Comparison of ENCODE assay signal across 41 mouse cellular contexts in the genomic region with DNA sequence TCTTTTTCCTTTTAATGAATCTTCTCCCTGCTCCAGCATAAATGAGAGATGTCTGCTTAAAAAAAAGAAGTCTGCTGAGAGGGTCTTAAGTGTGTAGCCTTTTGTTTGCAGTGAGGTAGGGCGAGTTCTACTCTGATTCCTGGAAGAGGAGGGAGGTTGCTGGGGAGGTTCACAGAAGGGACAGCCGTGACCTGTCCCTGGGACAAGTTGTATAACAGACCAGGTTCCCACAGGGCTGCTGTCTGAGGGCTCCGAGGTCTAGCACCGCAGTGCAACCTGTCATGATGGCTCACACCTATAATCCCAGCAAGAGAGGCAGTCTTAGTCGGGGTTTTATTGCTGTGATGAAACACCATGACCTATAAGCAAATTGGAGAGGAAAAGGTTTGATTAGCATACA. TPM values are rescaled to one million over a fixed set of nuclear protein-coding genes. Genes with fewer than 3 reads are reported as not detected.
DNase-seq lines count a peak whose midpoint lies in the region; ATAC-seq and TF ChIP-seq lines count a peak whose summit lies in the region.
"Had no signal": no experiment of that assay in that cellular context is flagged by ENCODE, and none has a peak within 500 bp of the region (broad histone marks: within the 10 kb centered on the region; RNA-seq: fewer than 3 reads in every experiment).

No protein-coding gene starts in this region.

- H3K4me2 ChIP-seq in forebrain, postnatal 0 days (ENCODE audit: low read depth), result no peak overlapping the region
- H3K4me2 ChIP-seq in midbrain, embryonic 12.5 days (replicated peaks), result no peak overlapping the region
- H3K4me2 ChIP-seq in midbrain, postnatal 0 days (ENCODE audit: low read depth, low read length, poor library complexity, severe bottlenecking), result no peak overlapping the region
- H3K4me2 ChIP-seq in forebrain, embryonic 11.5 days (ENCODE audit: low read depth, low read length, severe bottlenecking), result peak overlapping the region; percentile 26; the same call in 1 of the 2 replicates
- H3K4me2 ChIP-seq in forebrain, embryonic 16.5 days (ENCODE audit: low read length), result no peak overlapping the region
- H3K4me2 ChIP-seq: embryonic facial prominence, embryonic 15.5 days; heart, embryonic 15.5 days; hindbrain, embryonic 12.5 days; kidney, embryonic 15.5 days; limb, embryonic 15.5 days; liver, embryonic 13.5 days; stomach, embryonic 15.5 days had no signal

- no peak overlapping the region for H3K9ac ChIP-seq in forebrain, postnatal 0 days
- no peak overlapping the region for H3K9ac ChIP-seq in midbrain, embryonic 12.5 days (replicated peaks)
- no peak overlapping the region for H3K9ac ChIP-seq in midbrain, postnatal 0 days (replicated peaks; ENCODE audit: low read length, poor library complexity, severe bottlenecking)
- H3K9ac ChIP-seq in forebrain, embryonic 11.5 days (ENCODE audit: low read length), result no peak overlapping the region
- no peak overlapping the region for H3K9ac ChIP-seq in forebrain, embryonic 16.5 days (replicated peaks; ENCODE audit: low read depth, low read length)
- H3K9ac ChIP-seq: embryonic facial prominence, embryonic 15.5 days; heart, embryonic 15.5 days; hindbrain, embryonic 12.5 days; kidney, embryonic 15.5 days; limb, embryonic 15.5 days; liver, embryonic 13.5 days; stomach, embryonic 15.5 days had no signal

- peaks cover 67% of the 10 kb centered on the region for H3K27me3 ChIP-seq in forebrain, embryonic 10.5 days (ENCODE audit: poor library complexity, severe bottlenecking)
- H3K27me3 ChIP-seq in forebrain, postnatal 0 days (ENCODE audit: insufficient read depth, low read length), result no peaks in the 10 kb centered on the region; the same call in 1 of the 2 replicates
- peaks cover 50% of the 10 kb centered on the region for H3K27me3 ChIP-seq in midbrain, embryonic 12.5 days
- 0 out of 2 replicates have a peak, but pooled peaks cover 4% of the 10 kb centered on the region for H3K27me3 ChIP-seq in midbrain, postnatal 0 days (ENCODE audit: insufficient read depth, low read length)
- H3K27me3 ChIP-seq in forebrain, embryonic 11.5 days (ENCODE audit: control insufficient read depth, insufficient read depth, low read length), result no peaks in the 10 kb centered on the region
- no peaks in the 10 kb centered on the region for H3K27me3 ChIP-seq in forebrain, embryonic 16.5 days (replicated peaks; ENCODE audit: control insufficient read depth, insufficient read depth, low read length)

- H3K36me3 ChIP-seq in forebrain, embryonic 10.5 days (replicated peaks), result no peaks in the 10 kb centered on the region; the same call in 1 of the 2 replicates
- no peaks in the 10 kb centered on the region for H3K36me3 ChIP-seq in forebrain, postnatal 0 days (ENCODE audit: insufficient read depth)
- no peaks in the 10 kb centered on the region for H3K36me3 ChIP-seq in midbrain, embryonic 12.5 days
- H3K36me3 ChIP-seq in midbrain, postnatal 0 days (ENCODE audit: insufficient read depth, low read length), result no peaks in the 10 kb centered on the region
- H3K36me3 ChIP-seq in forebrain, embryonic 11.5 days (ENCODE audit: control insufficient read depth, insufficient read depth, low read length), result no peaks in the 10 kb centered on the region
- H3K36me3 ChIP-seq in forebrain, embryonic 16.5 days (ENCODE audit: control insufficient read depth, insufficient read depth), result no peaks in the 10 kb centered on the region
- H3K36me3 ChIP-seq: embryonic facial prominence, embryonic 15.5 days; heart, embryonic 10.5 days; heart, embryonic 15.5 days; hindbrain, embryonic 12.5 days; kidney, embryonic 15.5 days; limb, embryonic 15.5 days; liver, embryonic 13.5 days; stomach, embryonic 15.5 days had no signal

- ATAC-seq in forebrain, postnatal 0 days, result no peak
- ATAC-seq in midbrain, embryonic 12.5 days (ENCODE audit: low FRiP score, low read depth), result no peak
- ATAC-seq in midbrain, postnatal 0 days (ENCODE audit: low FRiP score), result no peak
- ATAC-seq in forebrain, embryonic 11.5 days (replicated peaks; ENCODE audit: low FRiP score), result peak; percentile 18; the same call in 1 of the 2 replicates
- peak; percentile 16; the same call in 1 of the 2 replicates for ATAC-seq in forebrain, embryonic 16.5 days
- ATAC-seq: inflammation-experienced regulatory T-cells, adult 6 months; lung, postnatal 0 days; Patski had no signal

- WGBS in forebrain, embryonic 10.5 days, result 21% methylated on average over 5 of the region's 5 CpGs
- 16% methylated on average over 5 of the region's 5 CpGs for WGBS in forebrain, postnatal 0 days
- 45% methylated on average over 5 of the region's 5 CpGs for WGBS in midbrain, embryonic 12.5 days
- 40% methylated on average over 5 of the region's 5 CpGs for WGBS in midbrain, postnatal 0 days
- WGBS in forebrain, embryonic 11.5 days, result 15% methylated on average over 5 of the region's 5 CpGs
- WGBS in forebrain, embryonic 16.5 days, result 16% methylated on average over 5 of the region's 5 CpGs

- H3K4me3 ChIP-seq in forebrain, embryonic 10.5 days, result peak overlapping the region; percentile 5; the same call in 1 of the 2 replicates
- no peak overlapping the region for H3K4me3 ChIP-seq in forebrain, postnatal 0 days (ENCODE audit: low read depth, low read length)
- H3K4me3 ChIP-seq in midbrain, embryonic 12.5 days, result no peak overlapping the region
- no peak overlapping the region for H3K4me3 ChIP-seq in midbrain, postnatal 0 days (ENCODE audit: low read depth, low read length)
- H3K4me3 ChIP-seq in forebrain, embryonic 11.5 days (ENCODE audit: low read depth, low read length), result no peak overlapping the region
- no peak overlapping the region for H3K4me3 ChIP-seq in forebrain, embryonic 16.5 days (replicated peaks; ENCODE audit: low read length)
- H3K4me3 ChIP-seq: embryonic facial prominence, embryonic 15.5 days; heart, embryonic 10.5 days; heart, embryonic 15.5 days; hindbrain, embryonic 12.5 days; kidney, embryonic 15.5 days; left cerebral cortex, adult 2 months; limb, embryonic 15.5 days; liver, embryonic 13.5 days; megakaryocyte, embryonic 14.5 days; stomach, embryonic 15.5 days had no signal

- H3K9me3 ChIP-seq in forebrain, embryonic 10.5 days, result peaks cover 10% of the 10 kb centered on the region; the same call in 1 of the 2 replicates
- H3K9me3 ChIP-seq in forebrain, postnatal 0 days (ENCODE audit: low read length), result no peaks in the 10 kb centered on the region
- no peaks in the 10 kb centered on the region for H3K9me3 ChIP-seq in midbrain, embryonic 12.5 days
- H3K9me3 ChIP-seq in midbrain, postnatal 0 days (ENCODE audit: low read length), result no peaks in the 10 kb centered on the region
- peaks cover 4% of the 10 kb centered on the region; the same call in 1 of the 2 replicates for H3K9me3 ChIP-seq in forebrain, embryonic 11.5 days (ENCODE audit: control insufficient read depth, low read length)
- no peaks in the 10 kb centered on the region for H3K9me3 ChIP-seq in forebrain, embryonic 16.5 days (ENCODE audit: control insufficient read depth, low read length)
- H3K9me3 ChIP-seq: heart, embryonic 10.5 days; heart, embryonic 15.5 days; hindbrain, embryonic 12.5 days; limb, embryonic 15.5 days; liver, embryonic 13.5 days; megakaryocyte, embryonic 14.5 days; stomach, embryonic 15.5 days had no signal

- no peak for TF ChIP-seq CTCF in forebrain, postnatal 0 days (IDR thresholded peaks at IDR 0.05; ENCODE audit: low read depth)
- TF ChIP-seq CTCF in midbrain, postnatal 0 days (IDR thresholded peaks at IDR 0.05), result no peak

- H3K27ac ChIP-seq in forebrain, embryonic 10.5 days, result peak overlapping the region; percentile 85
- H3K27ac ChIP-seq in forebrain, postnatal 0 days (ENCODE audit: low read depth, low read length), result no peak overlapping the region
- H3K27ac ChIP-seq in midbrain, embryonic 12.5 days (replicated peaks), result 0 out of 2 replicates have a peak overlapping the region, but pooled peaks have one; percentile 39
- no peak overlapping the region for H3K27ac ChIP-seq in midbrain, postnatal 0 days (ENCODE audit: low read depth, low read length)
- peak overlapping the region; percentile 85 for H3K27ac ChIP-seq in forebrain, embryonic 11.5 days (ENCODE audit: low read depth, low read length)
- no peak overlapping the region for H3K27ac ChIP-seq in forebrain, embryonic 16.5 days (ENCODE audit: low read length)
- H3K27ac ChIP-seq: embryonic facial prominence, embryonic 15.5 days; heart, embryonic 10.5 days; heart, embryonic 15.5 days; hindbrain, embryonic 12.5 days; kidney, embryonic 15.5 days; left cerebral cortex, adult 2 months; limb, embryonic 15.5 days; liver, embryonic 13.5 days; stomach, embryonic 15.5 days had no signal

- no peak for DNase-seq in forebrain, embryonic 10.5 days (ENCODE audit: extremely low spot score, low spot score)
- no peak for DNase-seq in forebrain, postnatal 0 days
- no peak for DNase-seq in midbrain, postnatal 0 days (ENCODE audit: low spot score)
- DNase-seq in forebrain, embryonic 11.5 days (ENCODE audit: low spot score), result peak; percentile 59
- no peak for DNase-seq in urinary bladder, postnatal 4 days (ENCODE audit: low spot score in 2 of 2)
- DNase-seq in urinary bladder, postnatal 25 days (ENCODE audit: low spot score), result no peak
- DNase-seq: adrenal gland, postnatal 25 days; cerebellum, adult 11-12 months; cerebellum, adult 9-11 months; gastrocnemius, postnatal 25 days; kidney, adult 11 months; kidney, postnatal 25 days; liver, embryonic 13.5 days; lung, adult 18-20 months; lung, postnatal 4 days had no signal

- peaks cover 39% of the 10 kb centered on the region for H3K4me1 ChIP-seq in forebrain, embryonic 10.5 days
- H3K4me1 ChIP-seq in forebrain, postnatal 0 days (ENCODE audit: insufficient read depth), result no peaks in the 10 kb centered on the region
- H3K4me1 ChIP-seq in midbrain, embryonic 12.5 days, result peaks cover 28% of the 10 kb centered on the region
- H3K4me1 ChIP-seq in midbrain, postnatal 0 days (ENCODE audit: insufficient read depth, low read length), result no peaks in the 10 kb centered on the region
- H3K4me1 ChIP-seq in forebrain, embryonic 11.5 days (replicated peaks; ENCODE audit: control insufficient read depth, insufficient read depth, low read length), result peaks cover 6% of the 10 kb centered on the region; the same call in 1 of the 2 replicates
- peaks cover 10% of the 10 kb centered on the region for H3K4me1 ChIP-seq in forebrain, embryonic 16.5 days (replicated peaks; ENCODE audit: control insufficient read depth, insufficient read depth, low read length)
- H3K4me1 ChIP-seq: embryonic facial prominence, embryonic 15.5 days; heart, embryonic 10.5 days; heart, embryonic 15.5 days; kidney, embryonic 15.5 days; limb, embryonic 15.5 days; liver, embryonic 13.5 days; megakaryocyte, embryonic 14.5 days; stomach, embryonic 15.5 days had no signal

RNA-seq across cellular contexts. Expression of gene Spaca7, which starts 24.1 kb away (rescaled TPM):
- polyA plus RNA-seq in forebrain, embryonic 10.5 days (2016; fragmentation: Nextera tagmentation; extraction: Ambion mirVana), result not detected in 2 replicates
- not detected in 2 replicates for total RNA-seq in forebrain, postnatal 0 days (2014; rRNA removed)
- polyA plus RNA-seq in forebrain, postnatal 0 days (2015; fragmentation: Nextera tagmentation; extraction: Ambion mirVana), result not detected in 2 replicates
- polyA plus RNA-seq in midbrain, embryonic 12.5 days (2016; fragmentation: Nextera tagmentation; extraction: Ambion mirVana), result not detected in 2 replicates
- total RNA-seq in midbrain, postnatal 0 days (2014; rRNA removed), result not detected in 2 replicates
- not detected in 2 replicates for polyA plus RNA-seq in midbrain, postnatal 0 days (2015; fragmentation: Nextera tagmentation; extraction: Ambion mirVana)
- polyA plus RNA-seq in forebrain, embryonic 11.5 days (2014; fragmentation: Nextera tagmentation; extraction: Ambion mirVana), result not detected in 2 replicates
- polyA plus RNA-seq in forebrain, embryonic 16.5 days (2015; fragmentation: Nextera tagmentation; extraction: Ambion mirVana), result not detected in 2 replicates
- total RNA-seq: adrenal gland, postnatal 25 days; CH12.LX; common myeloid progenitor, adult 5-6 weeks; gastrocnemius, adult 18-20 months; gastrocnemius, postnatal 25 days; heart, postnatal 25 days; layer of hippocampus, adult 18-20 months; layer of hippocampus, postnatal 14 days; left cerebral cortex, adult 2 months; left cerebral cortex, postnatal 25 days; MEL had no signal
- polyA plus RNA-seq: C2C12; embryonic facial prominence, embryonic 15.5 days; frontal cortex, adult 2 months; heart, embryonic 10.5 days; heart, embryonic 15.5 days; hindbrain, embryonic 12.5 days; inflammation-experienced regulatory T-cells, adult 6 months; limb, embryonic 15.5 days; liver, embryonic 13.5 days; lung, postnatal 0 days; neural tube, embryonic 11.5 days; small intestine, adult 2 months; stomach, embryonic 15.5 days had no signal

Comparison
In these comparisons a context has a peak if more than half of its experiments do, and no peak if none do; other contexts are left out.
1. H3K27ac ChIP-seq: peak in forebrain, embryonic 10.5 days (single experiment), midbrain, embryonic 12.5 days (single experiment) and forebrain, embryonic 11.5 days (single experiment); none in forebrain, postnatal 0 days (single experiment), midbrain, postnatal 0 days (single experiment) and forebrain, embryonic 16.5 days (single experiment).
2. ATAC-seq: peak in forebrain, embryonic 11.5 days (single experiment) and forebrain, embryonic 16.5 days (single experiment); none in forebrain, postnatal 0 days (single experiment), midbrain, embryonic 12.5 days (single experiment) and midbrain, postnatal 0 days (single experiment).